Mouse (Mus musculus): ENCODE measurements around the gene Syne4. TPM values are rescaled to one million over a fixed set of nuclear protein-coding genes. Genes with fewer than 3 reads are reported as not detected.

Gene Syne4
- polyA plus RNA-seq, 1 experiment, result 21.5 TPM

DNA sequence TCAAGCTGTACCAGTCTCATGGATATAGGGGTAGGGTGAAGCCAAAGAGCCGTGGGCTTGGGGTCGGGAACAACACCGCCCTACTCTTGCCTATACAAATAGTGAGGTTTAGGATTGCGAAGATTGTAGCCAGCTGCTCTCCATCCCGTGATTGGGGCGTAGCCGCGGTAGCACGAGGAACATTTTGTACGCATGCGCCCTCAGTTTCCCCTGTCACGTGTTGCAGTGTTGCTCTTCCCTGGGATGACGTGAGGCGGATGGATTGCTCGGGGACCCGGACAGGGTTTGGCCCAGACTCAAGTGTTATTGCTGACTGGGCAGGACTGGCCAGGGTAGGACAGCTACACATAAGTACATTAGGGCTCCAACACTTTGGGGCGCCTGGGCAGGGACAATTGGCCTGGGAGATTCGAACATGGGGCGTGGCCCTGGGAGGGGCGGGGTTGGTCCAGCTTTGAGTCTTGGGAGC, 33.9 kb upstream of the Syne4 start:
- Histone ChIP-seq H3K4me1 (ENCODE audit: control insufficient read depth, insufficient read depth, low read length) (no peaks in the 10 kb centered on the region), H3K4me3 (replicated peaks; ENCODE audit: extremely low read depth, low read depth, low read length) (peak overlapping the region; percentile 75)
- no peak for TF ChIP-seq CTCF (IDR thresholded peaks at IDR 0.05; ENCODE audit: insufficient read depth, low read length)
- peak; percentile 74; the same call in 1 of the 2 replicates for TF ChIP-seq POLR2A (IDR thresholded peaks at IDR 0.05; ENCODE audit: borderline replicate concordance, extremely low read depth, low read depth, low read length)
- 0% methylated on average over 20 of the region's 20 CpGs for WGBS
- peak; percentile 86 for DNase-seq

DNA sequence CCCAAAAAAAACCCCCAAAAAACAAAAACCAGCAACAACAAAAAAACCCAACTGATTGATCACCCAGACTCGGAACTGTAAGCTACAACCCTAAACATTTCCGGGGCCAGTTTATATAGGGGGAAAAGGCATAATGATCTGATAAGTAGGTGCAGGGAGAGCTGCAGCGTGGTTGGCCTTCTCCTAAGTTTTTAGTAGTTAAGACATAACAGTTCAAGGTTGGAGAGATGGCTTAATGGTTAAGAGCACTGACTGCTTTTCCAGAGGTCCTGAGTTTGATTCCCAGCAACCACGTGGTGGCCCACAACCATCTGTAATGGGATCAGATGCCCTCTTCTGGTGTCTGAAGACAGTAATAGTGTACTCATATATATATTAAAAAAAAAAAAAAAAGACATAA, 33.1 kb upstream of the Syne4 start:
- no peaks in the 10 kb centered on the region for H3K4me1 ChIP-seq (ENCODE audit: control insufficient read depth, insufficient read depth, low read length)
- WGBS, result 57% methylated on average over 4 of the region's 4 CpGs
- H3K4me3 ChIP-seq (replicated peaks; ENCODE audit: extremely low read depth, low read depth, low read length), result no peak overlapping the region
- TF ChIP-seq CTCF (IDR thresholded peaks at IDR 0.05; ENCODE audit: insufficient read depth, low read length) (no peak), POLR2A (IDR thresholded peaks at IDR 0.05; ENCODE audit: borderline replicate concordance, extremely low read depth, low read depth, low read length) (no peak)
- DNase-seq, result no peak

DNA sequence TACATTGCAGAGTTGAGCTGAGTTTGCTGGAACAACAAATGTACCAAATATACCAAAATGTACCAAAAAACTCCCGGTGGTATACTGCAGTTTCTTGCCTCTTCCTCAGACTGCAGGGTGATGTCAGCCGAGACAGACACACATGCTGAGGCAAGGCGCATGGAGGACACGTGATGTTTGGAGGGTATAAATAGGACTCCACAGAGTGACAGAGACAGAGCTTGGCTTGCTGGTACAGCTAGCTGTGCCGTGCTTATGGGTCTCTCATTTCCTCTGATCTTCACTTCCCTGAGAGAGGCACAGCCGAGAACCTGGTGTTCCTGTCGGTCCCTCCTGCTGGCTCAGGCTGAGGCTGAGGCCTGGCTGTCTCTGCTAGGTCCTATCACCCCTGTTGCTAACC, 31.9 kb upstream of the Syne4 start:
- no peaks in the 10 kb centered on the region for H3K4me1 ChIP-seq (ENCODE audit: control insufficient read depth, insufficient read depth, low read length)
- no peak for TF ChIP-seq CTCF (IDR thresholded peaks at IDR 0.05; ENCODE audit: insufficient read depth, low read length)
- no peak for TF ChIP-seq POLR2A (IDR thresholded peaks at IDR 0.05; ENCODE audit: borderline replicate concordance, extremely low read depth, low read depth, low read length)
- 67% methylated on average over 7 of the region's 7 CpGs for WGBS
- no peak for DNase-seq
- no peak overlapping the region for H3K4me3 ChIP-seq (replicated peaks; ENCODE audit: extremely low read depth, low read depth, low read length)

- no peak for TF ChIP-seq POLR2A (IDR thresholded peaks at IDR 0.05; ENCODE audit: borderline replicate concordance, extremely low read depth, low read depth, low read length)
These were observed 27.8 kb upstream of the Syne4 start for GRCm38 (mm10) chr7:30286701-30287410.

DNA sequence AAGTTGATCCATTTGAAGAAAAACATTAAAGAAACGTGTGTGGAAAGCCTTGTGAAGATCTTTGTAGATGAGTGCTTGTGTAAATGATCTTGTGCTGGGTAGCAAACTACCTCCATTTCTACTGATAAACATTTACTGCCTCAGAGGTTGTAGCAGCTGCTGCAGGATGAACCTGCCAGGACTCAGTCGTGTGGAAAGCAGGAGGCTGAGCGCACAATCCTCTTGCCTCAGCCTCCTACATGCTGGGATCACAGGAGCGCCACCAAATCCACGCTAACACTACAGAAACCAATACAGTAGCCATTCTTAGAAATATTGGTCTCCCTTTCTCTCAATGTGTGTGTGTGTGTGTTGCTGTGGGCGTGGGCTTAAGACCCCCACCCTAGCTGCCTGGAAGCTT, 26.6 kb upstream of the Syne4 start:
- TF ChIP-seq POLR2A (IDR thresholded peaks at IDR 0.05; ENCODE audit: borderline replicate concordance, extremely low read depth, low read depth, low read length) (no peak), CTCF (IDR thresholded peaks at IDR 0.05; ENCODE audit: insufficient read depth, low read length) (no peak)
- H3K4me3 ChIP-seq (replicated peaks; ENCODE audit: extremely low read depth, low read depth, low read length), result no peak overlapping the region
- 61% methylated on average over 6 of the region's 6 CpGs for WGBS
- no peaks in the 10 kb centered on the region for H3K4me1 ChIP-seq (ENCODE audit: control insufficient read depth, insufficient read depth, low read length)
- DNase-seq, result no peak

More at GRCm38 (mm10) chr7:30286701-30287410, 27.8 kb upstream of the Syne4 start:
- no peak for DNase-seq
- H3K4me1 ChIP-seq (ENCODE audit: control insufficient read depth, insufficient read depth, low read length), result no peaks in the 10 kb centered on the region
- no peak overlapping the region for H3K4me3 ChIP-seq (replicated peaks; ENCODE audit: extremely low read depth, low read depth, low read length)
- WGBS, result 58% methylated on average over 8 of the region's 8 CpGs

GRCm38 (mm10) chr7:30289071-30289713, 25.4 kb upstream of the Syne4 start:
- Histone ChIP-seq H3K4me3 (replicated peaks; ENCODE audit: extremely low read depth, low read depth, low read length) (no peak overlapping the region), H3K4me1 (ENCODE audit: control insufficient read depth, insufficient read depth, low read length) (no peaks in the 10 kb centered on the region)
- TF ChIP-seq POLR2A (IDR thresholded peaks at IDR 0.05; ENCODE audit: borderline replicate concordance, extremely low read depth, low read depth, low read length) (no peak), CTCF (IDR thresholded peaks at IDR 0.05; ENCODE audit: insufficient read depth, low read length) (no peak)
- no peak for DNase-seq
- WGBS, result 65% methylated on average over 7 of the region's 7 CpGs

GRCm38 (mm10) chr7:30289714-30290399, 24.8 kb upstream of the Syne4 start:
- no peak overlapping the region for H3K4me3 ChIP-seq (replicated peaks; ENCODE audit: extremely low read depth, low read depth, low read length)
- H3K4me1 ChIP-seq (ENCODE audit: control insufficient read depth, insufficient read depth, low read length), result no peaks in the 10 kb centered on the region
- no peak for DNase-seq
- TF ChIP-seq POLR2A (IDR thresholded peaks at IDR 0.05; ENCODE audit: borderline replicate concordance, extremely low read depth, low read depth, low read length), result no peak
- TF ChIP-seq CTCF (IDR thresholded peaks at IDR 0.05; ENCODE audit: insufficient read depth, low read length), result no peak
- WGBS, result 63% methylated on average over 10 of the region's 10 CpGs

- DNase-seq, result peak; percentile 18
- no peaks in the 10 kb centered on the region for H3K4me1 ChIP-seq (ENCODE audit: control insufficient read depth, insufficient read depth, low read length)
- 8% methylated on average over 35 of the region's 35 CpGs for WGBS
- no peak for TF ChIP-seq CTCF (IDR thresholded peaks at IDR 0.05; ENCODE audit: insufficient read depth, low read length)
- peak; percentile 51; the same call in 1 of the 2 replicates for TF ChIP-seq POLR2A (IDR thresholded peaks at IDR 0.05; ENCODE audit: borderline replicate concordance, extremely low read depth, low read depth, low read length)
- H3K4me3 ChIP-seq (replicated peaks; ENCODE audit: extremely low read depth, low read depth, low read length), result peak within 1 kb of the TSS; percentile 65
These were observed 23.1 kb upstream of the Syne4 start, which contains the start of gene Clip3 for GRCm38 (mm10) chr7:30291215-30292131. Gene Clip3, plus strand, starts transcription at chr7:30291728.

- TF ChIP-seq POLR2A (IDR thresholded peaks at IDR 0.05; ENCODE audit: borderline replicate concordance, extremely low read depth, low read depth, low read length) (no peak), CTCF (IDR thresholded peaks at IDR 0.05; ENCODE audit: insufficient read depth, low read length) (no peak)
- WGBS, result 75% methylated on average over 13 of the region's 13 CpGs
- H3K4me1 ChIP-seq (ENCODE audit: control insufficient read depth, insufficient read depth, low read length), result no peaks in the 10 kb centered on the region
- H3K4me3 ChIP-seq (replicated peaks; ENCODE audit: extremely low read depth, low read depth, low read length), result no peak overlapping the region
- DNase-seq, result no peak
These were observed 20.8 kb upstream of the Syne4 start for GRCm38 (mm10) chr7:30293795-30294194.

Data from lung, adult 2 months (tissue).